Mouse (Mus musculus) heart, embryonic 11.5 days (tissue): ENCODE results near the gene Trp53rkb. TPM values are rescaled to one million over a fixed set of nuclear protein-coding genes. Genes with fewer than 3 reads are reported as not detected.

Source experiments
- ATAC-seq: fragments of 200-750 bp; cut with Nextera tagmentation; replicated peaks from 2 replicates; pipeline ENCODE4 v1.8.0; 2017; ENCODE audit warnings: moderate library complexity; ENCODE audit not compliant: insufficient number of reproducible peaks, low FRiP score, low TSS enrichment
- H3K27ac ChIP-seq: fragments of 300-500 bp; sonication (generic); 2 replicates; pipeline ENCODE4 v1.5.1; 2014; ENCODE audit warnings: mild to moderate bottlenecking, low read depth, low read length
- H3K27me3 ChIP-seq: fragments of 300-500 bp; sonication (generic); 2 replicates; pipeline ENCODE4 v1.6.1; 2014; ENCODE audit warnings: mild to moderate bottlenecking, low read length, mixed read lengths; ENCODE audit not compliant: control insufficient read depth, insufficient read depth
- H3K36me3 ChIP-seq: fragments of 300-500 bp; sonication (generic); 2 replicates; pipeline ENCODE4 v1.6.1; 2014; ENCODE audit warnings: mild to moderate bottlenecking, low read length, moderate library complexity, mixed read lengths; ENCODE audit not compliant: control insufficient read depth, insufficient read depth
- H3K4me1 ChIP-seq: fragments of 300-500 bp; sonication (generic); 2 replicates; pipeline ENCODE4 v1.6.1; 2014; ENCODE audit warnings: low read length; ENCODE audit not compliant: control insufficient read depth, insufficient read depth
- H3K4me2 ChIP-seq: fragments of 300-500 bp; sonication (generic); 2 replicates; pipeline ENCODE4 v1.6.1; 2014; ENCODE audit warnings: mild to moderate bottlenecking, moderate library complexity
- H3K4me3 ChIP-seq: fragments of 300-500 bp; sonication (generic); 2 replicates; pipeline ENCODE4 v1.5.1; 2014; ENCODE audit warnings: low read depth, low read length
- H3K9ac ChIP-seq: fragments of 300-500 bp; sonication (generic); 2 replicates; pipeline ENCODE4 v1.6.1; 2014; ENCODE audit warnings: mild to moderate bottlenecking, low read depth, low read length, moderate library complexity
- H3K9me3 ChIP-seq: fragments of 300-500 bp; sonication (generic); replicated peaks from 2 replicates; pipeline ENCODE4 v1.6.1; 2016; ENCODE audit warnings: low read length; ENCODE audit not compliant: control insufficient read depth
- WGBS: fragments of 180-500 bp; shearing (Covaris S2); extraction: QIAGEN DNeasy Blood & Tissue Kit; methylation state at CpG from one replicate; pipeline ENCODE4 v1.1.7; 2014; ENCODE audit not compliant: insufficient replicate concordance; 5-methylcytosine and 5-hydroxymethylcytosine counted together
- polyA plus RNA-seq: library from polyadenylated mRNA; unstranded; fragments of >200 nt; fragmentation: Nextera tagmentation; extraction: Ambion mirVana; gene quantifications from 2 replicates; pipeline ENCODE4 v1.2.1, GENCODE M21; 2014

Gene Trp53rkb
- polyA plus RNA-seq, 1 experiment from 2014 or later, result 6.6 TPM

GRCm38 (mm10) chr2:166821406-166821805 is 29.1 kb downstream of the Trp53rkb start:
- H3K27ac ChIP-seq, result no peak overlapping the region
- no peak for ATAC-seq

GRCm38 (mm10) chr2:166822119-166822826 is 29.9 kb downstream of the Trp53rkb start:
- H3K4me1 ChIP-seq, result peaks cover 36% of the 10 kb centered on the region

More at GRCm38 (mm10) chr2:166821406-166821805, 29.1 kb downstream of the Trp53rkb start:
- no peaks in the 10 kb centered on the region for H3K9me3 ChIP-seq
- H3K4me2 ChIP-seq, result no peak overlapping the region
- H3K4me3 ChIP-seq, result no peak overlapping the region
- WGBS, result 69% methylated on average over 3 of the region's 3 CpGs
- peaks cover 36% of the 10 kb centered on the region for H3K4me1 ChIP-seq
- no peaks in the 10 kb centered on the region for H3K27me3 ChIP-seq
- H3K36me3 ChIP-seq, result no peaks in the 10 kb centered on the region
- H3K9ac ChIP-seq, result no peak overlapping the region

GRCm38 (mm10) chr2:166822901-166823300 is 30.6 kb downstream of the Trp53rkb start:
- ATAC-seq, result no peak
- no peaks in the 10 kb centered on the region for H3K27me3 ChIP-seq
- H3K4me2 ChIP-seq, result no peak overlapping the region
- H3K9me3 ChIP-seq, result no peaks in the 10 kb centered on the region
- H3K36me3 ChIP-seq, result no peaks in the 10 kb centered on the region; the same call in 1 of the 2 replicates
- WGBS, result 73% methylated on average over 2 of the region's 2 CpGs
- peaks cover 36% of the 10 kb centered on the region for H3K4me1 ChIP-seq
- no peak overlapping the region for H3K9ac ChIP-seq
- no peak overlapping the region for H3K4me3 ChIP-seq
- no peak overlapping the region for H3K27ac ChIP-seq

More at GRCm38 (mm10) chr2:166822119-166822826, 29.9 kb downstream of the Trp53rkb start:
- H3K9ac ChIP-seq, result no peak overlapping the region
- no peaks in the 10 kb centered on the region for H3K27me3 ChIP-seq
- H3K27ac ChIP-seq, result no peak overlapping the region
- H3K9me3 ChIP-seq, result no peaks in the 10 kb centered on the region
- H3K36me3 ChIP-seq, result no peaks in the 10 kb centered on the region
- no peak overlapping the region for H3K4me3 ChIP-seq
- 50% methylated on average over 10 of the region's 10 CpGs for WGBS
- no peak overlapping the region for H3K4me2 ChIP-seq
- 0 out of 2 replicates have a peak, but pooled peaks have one; percentile 36 for ATAC-seq

GRCm38 (mm10) chr2:166824386-166824785 is 32.1 kb downstream of the Trp53rkb start:
- Histone ChIP-seq H3K9me3 (no peaks in the 10 kb centered on the region), H3K36me3 (peaks cover 3% of the 10 kb centered on the region; the same call in 1 of the 2 replicates), H3K27me3 (no peaks in the 10 kb centered on the region), H3K4me2 (no peak overlapping the region), H3K27ac (no peak overlapping the region), H3K4me1 (peaks cover 32% of the 10 kb centered on the region), H3K4me3 (no peak overlapping the region), H3K9ac (no peak overlapping the region)
- 80% methylated on average over 5 of the region's 5 CpGs for WGBS
- ATAC-seq, result no peak

GRCm38 (mm10) chr2:166824998-166825397 is 32.7 kb downstream of the Trp53rkb start:
- Histone ChIP-seq H3K4me3 (no peak overlapping the region), H3K36me3 (peaks cover 3% of the 10 kb centered on the region; the same call in 1 of the 2 replicates), H3K27ac (no peak overlapping the region), H3K4me1 (peaks cover 27% of the 10 kb centered on the region), H3K27me3 (no peaks in the 10 kb centered on the region), H3K9me3 (no peaks in the 10 kb centered on the region), H3K9ac (no peak overlapping the region), H3K4me2 (no peak overlapping the region)
- ATAC-seq, result no peak
- 90% methylated on average over 5 of the region's 5 CpGs for WGBS

GRCm38 (mm10) chr2:166826491-166827224 is 34.3 kb downstream of the Trp53rkb start:
- ATAC-seq, result no peak
- H3K4me3 ChIP-seq, result no peak overlapping the region
- no peak overlapping the region for H3K4me2 ChIP-seq
- peaks cover 11% of the 10 kb centered on the region for H3K4me1 ChIP-seq
- no peak overlapping the region for H3K9ac ChIP-seq
- no peaks in the 10 kb centered on the region for H3K9me3 ChIP-seq
- 79% methylated on average over 8 of the region's 8 CpGs for WGBS
- no peaks in the 10 kb centered on the region for H3K27me3 ChIP-seq
- H3K27ac ChIP-seq, result no peak overlapping the region
- H3K36me3 ChIP-seq, result peaks cover 3% of the 10 kb centered on the region; the same call in 1 of the 2 replicates

GRCm38 (mm10) chr2:166828306-166828705 is 36.0 kb downstream of the Trp53rkb start:
- Histone ChIP-seq H3K9ac (no peak overlapping the region), H3K9me3 (no peaks in the 10 kb centered on the region), H3K4me3 (no peak overlapping the region), H3K4me2 (no peak overlapping the region), H3K27me3 (no peaks in the 10 kb centered on the region), H3K27ac (no peak overlapping the region), H3K4me1 (no peaks in the 10 kb centered on the region; the same call in 1 of the 2 replicates), H3K36me3 (peaks cover 3% of the 10 kb centered on the region; the same call in 1 of the 2 replicates)
- ATAC-seq, result no peak
- WGBS, result 88% methylated on average over 12 of the region's 12 CpGs

GRCm38 (mm10) chr2:166830350-166830749 is 38.0 kb downstream of the Trp53rkb start:
- Histone ChIP-seq H3K4me2 (no peak overlapping the region), H3K27me3 (no peaks in the 10 kb centered on the region), H3K27ac (no peak overlapping the region), H3K36me3 (peaks cover 3% of the 10 kb centered on the region; the same call in 1 of the 2 replicates), H3K9me3 (no peaks in the 10 kb centered on the region), H3K4me3 (no peak overlapping the region), H3K4me1 (no peaks in the 10 kb centered on the region), H3K9ac (no peak overlapping the region)
- no peak for ATAC-seq
- WGBS, result 88% methylated on average over 5 of the region's 5 CpGs
